Mouse (Mus musculus): ENCODE data around the gene Hist1h2bj. TPM values are rescaled to one million over a fixed set of nuclear protein-coding genes. Genes with fewer than 3 reads are reported as not detected.
"Not testable (repeated sequence)": the region's sequence is repeated elsewhere in the genome, so short reads cannot be mapped to it uniquely, and the experiment has no call there.

The Hist1h2bj gene
- polyA plus RNA-seq, 1 experiment from 2014 or later, result 1.8 TPM

DNA sequence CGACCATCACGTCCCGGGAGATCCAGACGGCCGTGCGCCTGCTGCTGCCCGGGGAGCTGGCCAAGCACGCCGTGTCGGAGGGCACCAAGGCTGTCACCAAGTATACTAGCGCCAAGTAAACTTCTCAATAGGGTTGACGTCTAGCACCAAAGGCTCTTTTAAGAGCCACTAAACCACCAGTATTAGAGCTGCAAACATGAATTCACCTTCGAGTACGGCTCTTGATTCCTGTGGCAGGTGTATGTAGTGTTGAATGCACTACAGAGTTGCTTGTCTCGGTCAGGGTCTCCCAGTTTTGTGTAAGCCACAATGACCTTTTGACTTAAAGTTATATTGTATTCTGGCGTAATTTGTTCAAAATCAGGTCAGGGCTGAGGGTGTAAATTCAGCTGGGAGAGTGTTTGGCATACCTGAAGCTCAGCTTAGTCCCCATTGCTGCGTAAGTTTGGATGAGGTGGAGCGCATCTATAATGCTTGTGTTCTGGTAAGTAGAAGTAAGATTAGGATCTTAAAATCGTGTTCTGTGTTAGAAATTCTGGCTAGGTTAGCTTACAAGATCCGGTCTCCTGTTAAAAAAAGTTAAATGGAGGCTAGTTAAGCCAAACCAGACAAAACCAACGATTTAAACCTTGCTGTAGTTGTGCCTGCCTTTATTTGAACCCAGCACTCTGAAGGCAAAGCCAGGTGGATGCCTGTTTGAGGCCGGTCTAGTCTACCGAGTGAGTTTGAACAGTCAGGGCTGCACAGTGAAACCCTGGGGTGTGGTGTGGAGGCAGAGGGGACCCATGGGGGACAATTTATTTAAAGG lies 6.7 kb upstream of the Hist1h2bj start:
- ATAC-seq (ENCODE audit: low FRiP score), result peak; percentile 25; the same call in 1 of the 2 replicates
- Histone ChIP-seq H3K4me3 (peak overlapping the region; percentile 42), H3K27me3 (no peaks in the 10 kb centered on the region), H3K9ac (peak overlapping the region; percentile 62; the same call in 1 of the 2 replicates), H3K36me3 (no peaks in the 10 kb centered on the region), H3K4me1 (replicated peaks) (peaks cover 25% of the 10 kb centered on the region), H3K27ac (peak overlapping the region; percentile 77; the same call in 1 of the 2 replicates), H3K4me2 (peak overlapping the region; percentile 70), H3K9me3 (no peaks in the 10 kb centered on the region)
- WGBS, result 3% methylated on average over 23 of the region's 23 CpGs

GRCm38 (mm10) chr13:22036986-22037385 lies 6.0 kb upstream of the Hist1h2bj start:
- H3K9ac ChIP-seq, result peak overlapping the region; percentile 62; the same call in 1 of the 2 replicates
- H3K4me1 ChIP-seq (replicated peaks), result peaks cover 29% of the 10 kb centered on the region
- peak overlapping the region; percentile 70 for H3K4me2 ChIP-seq
- H3K27me3 ChIP-seq, result no peaks in the 10 kb centered on the region
- H3K27ac ChIP-seq, result no peak overlapping the region; the same call in 1 of the 2 replicates
- no peaks in the 10 kb centered on the region for H3K36me3 ChIP-seq
- 59% methylated on average over 3 of the region's 3 CpGs for WGBS
- ATAC-seq (ENCODE audit: low FRiP score), result no peak
- no peaks in the 10 kb centered on the region for H3K9me3 ChIP-seq
- peak overlapping the region; percentile 42; the same call in 1 of the 2 replicates for H3K4me3 ChIP-seq

GRCm38 (mm10) chr13:22037415-22037814 lies 5.6 kb upstream of the Hist1h2bj start:
- Histone ChIP-seq H3K27me3 (no peaks in the 10 kb centered on the region), H3K36me3 (no peaks in the 10 kb centered on the region), H3K9me3 (no peaks in the 10 kb centered on the region), H3K4me3 (no peak overlapping the region), H3K9ac (no peak overlapping the region), H3K27ac (no peak overlapping the region), H3K4me2 (no peak overlapping the region), H3K4me1 (replicated peaks) (peaks cover 33% of the 10 kb centered on the region)
- 87% methylated on average over 2 of the region's 2 CpGs for WGBS
- no peak for ATAC-seq (ENCODE audit: low FRiP score)

- ATAC-seq (ENCODE audit: low FRiP score), result no peak
- WGBS, result 74% methylated on average over 5 of the region's 5 CpGs
- no peak overlapping the region for H3K9ac ChIP-seq
- no peak overlapping the region for H3K27ac ChIP-seq
- peaks cover 36% of the 10 kb centered on the region for H3K4me1 ChIP-seq (replicated peaks)
- no peak overlapping the region for H3K4me2 ChIP-seq
- no peaks in the 10 kb centered on the region for H3K9me3 ChIP-seq
- H3K27me3 ChIP-seq, result no peaks in the 10 kb centered on the region
- H3K36me3 ChIP-seq, result no peaks in the 10 kb centered on the region
- no peak overlapping the region for H3K4me3 ChIP-seq
Observed at GRCm38 (mm10) chr13:22039364-22039763, 3.6 kb upstream of the Hist1h2bj start.

DNA sequence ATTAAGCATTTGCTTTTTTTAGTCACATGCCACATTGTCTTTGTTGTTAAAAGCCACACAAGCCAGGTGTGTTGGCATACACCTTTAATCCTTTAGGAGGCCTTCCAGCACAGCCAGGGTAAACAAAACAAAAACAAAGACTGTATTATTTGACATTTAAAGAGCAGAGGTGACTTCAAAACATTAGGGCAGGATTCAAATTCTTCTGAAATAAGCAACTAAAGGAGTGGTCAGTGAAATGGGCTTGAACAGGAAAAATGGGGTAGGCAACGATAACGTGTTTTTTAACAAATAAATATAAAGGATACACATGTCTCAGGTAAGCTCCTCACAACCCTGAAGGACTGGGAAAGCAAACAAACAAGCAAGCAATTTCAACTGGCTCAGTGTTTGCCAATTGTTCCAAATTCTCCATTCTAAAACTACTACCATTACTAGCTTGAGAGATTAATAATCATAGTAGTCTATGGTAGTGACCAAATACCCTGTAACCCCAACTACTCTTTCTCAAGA lies 3.0 kb upstream of the Hist1h2bj start:
- H3K9ac ChIP-seq, result peak overlapping the region; percentile 60; the same call in 1 of the 2 replicates
- no peaks in the 10 kb centered on the region for H3K9me3 ChIP-seq
- no peaks in the 10 kb centered on the region for H3K36me3 ChIP-seq
- H3K27ac ChIP-seq, result peak overlapping the region; percentile 85
- H3K4me3 ChIP-seq, result peak overlapping the region; percentile 37
- H3K27me3 ChIP-seq, result no peaks in the 10 kb centered on the region
- H3K4me2 ChIP-seq, result peak overlapping the region; percentile 65
- 9% methylated on average over 2 of the region's 2 CpGs for WGBS
- peaks cover 30% of the 10 kb centered on the region for H3K4me1 ChIP-seq (replicated peaks)
- ATAC-seq (ENCODE audit: low FRiP score), result no peak

DNA sequence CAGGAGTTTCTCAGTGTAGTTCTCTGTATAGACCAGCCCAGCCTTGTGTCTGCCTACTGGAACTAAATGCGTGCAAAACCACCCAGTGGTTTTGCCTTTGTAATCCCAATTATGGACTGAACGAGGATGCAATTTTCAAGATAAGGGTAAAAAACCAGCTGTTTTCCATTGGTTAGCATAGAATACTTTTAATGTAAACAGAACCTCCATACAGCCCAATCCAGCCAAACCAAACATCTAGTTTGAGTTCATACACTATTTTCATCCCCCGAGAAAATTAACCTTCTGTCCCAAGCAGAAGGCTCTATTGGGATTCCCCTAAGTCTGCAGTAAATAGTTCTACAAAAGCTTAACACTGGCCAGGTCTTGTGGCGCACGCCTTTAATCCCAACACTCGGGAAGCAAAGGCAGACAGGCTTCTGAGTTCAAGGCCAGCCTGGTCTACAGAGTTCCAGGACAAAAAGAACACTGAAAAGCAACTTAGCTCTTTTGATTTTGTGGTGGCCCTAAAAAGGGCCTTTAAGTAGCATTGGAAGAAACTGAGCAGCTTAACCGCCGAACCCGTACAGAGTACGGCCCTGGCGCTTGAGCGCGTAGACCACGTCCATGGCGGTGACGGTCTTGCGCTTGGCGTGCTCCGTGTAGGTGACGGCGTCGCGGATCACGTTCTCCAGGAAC lies 2.4 kb upstream of the Hist1h2bj start:
- Histone ChIP-seq H3K27ac (peak overlapping the region; percentile 85), H3K36me3 (no peaks in the 10 kb centered on the region), H3K4me3 (peak overlapping the region; percentile 37), H3K4me2 (peak overlapping the region; percentile 65), H3K9me3 (no peaks in the 10 kb centered on the region), H3K4me1 (replicated peaks) (peaks cover 29% of the 10 kb centered on the region), H3K27me3 (no peaks in the 10 kb centered on the region), H3K9ac (peak overlapping the region; percentile 60)
- 0 out of 2 replicates have a peak, but pooled peaks have one; percentile 23 for ATAC-seq (ENCODE audit: low FRiP score)
- under 1% methylated on average over 24 of the region's 24 CpGs for WGBS

GRCm38 (mm10) chr13:22041142-22041536 lies 1.9 kb upstream of the Hist1h2bj start, which contains the start of gene Hist1h4i:
Gene Hist1h4i (minus strand): TSS chr13:22041362.
- ATAC-seq (ENCODE audit: low FRiP score), result peak; percentile 43
- Histone ChIP-seq H3K4me1 (replicated peaks) (peaks cover 28% of the 10 kb centered on the region), H3K4me2 (peak within 1 kb of the TSS; percentile 65), H3K4me3 (peak within 1 kb of the TSS; percentile 40), H3K27ac (peak within 1 kb of the TSS; percentile 85), H3K9ac (peak within 1 kb of the TSS; percentile 64)
- not testable (repeated sequence) for H3K27me3 ChIP-seq, H3K36me3 ChIP-seq, H3K9me3 ChIP-seq
- WGBS, result 0% methylated on average over 24 of the region's 27 CpGs

- peaks cover 22% of the 10 kb centered on the region for H3K4me1 ChIP-seq (replicated peaks)
- peak overlapping the region; percentile 64 for H3K9ac ChIP-seq
- no peaks in the 10 kb centered on the region for H3K9me3 ChIP-seq
- ATAC-seq (ENCODE audit: low FRiP score), result no peak
- 2% methylated on average over 13 of the region's 13 CpGs for WGBS
- H3K4me3 ChIP-seq, result peak overlapping the region; percentile 40
- no peaks in the 10 kb centered on the region for H3K36me3 ChIP-seq
- H3K27ac ChIP-seq, result peak overlapping the region; percentile 84
- H3K27me3 ChIP-seq, result no peaks in the 10 kb centered on the region
- H3K4me2 ChIP-seq, result peak overlapping the region; percentile 65
Observed at GRCm38 (mm10) chr13:22041651-22042567, 1.1 kb upstream of the Hist1h2bj start.

GRCm38 (mm10) chr13:22043503-22044431 lies 753 bp downstream of the Hist1h2bj start:
- H3K4me1 ChIP-seq (replicated peaks), result peaks cover 22% of the 10 kb centered on the region
- H3K9ac ChIP-seq, result peak overlapping the region; percentile 67
- no peaks in the 10 kb centered on the region for H3K27me3 ChIP-seq
- whole genome bisulfite sequencing, result 1% methylated on average over 14 of the region's 14 CpGs
- ATAC-seq (ENCODE audit: low FRiP score), result peak; percentile 46
- H3K36me3 ChIP-seq, result no peaks in the 10 kb centered on the region
- peak overlapping the region; percentile 69 for H3K4me2 ChIP-seq
- peak overlapping the region; percentile 40 for H3K4me3 ChIP-seq
- H3K9me3 ChIP-seq, result no peaks in the 10 kb centered on the region
- peak overlapping the region; percentile 88 for H3K27ac ChIP-seq

GRCm38 (mm10) chr13:22044432-22045155 lies 1.6 kb downstream of the Hist1h2bj start:
- WGBS, result 89% methylated on average over 6 of the region's 6 CpGs
- Histone ChIP-seq H3K4me2 (no peak overlapping the region), H3K4me3 (no peak overlapping the region), H3K27me3 (no peaks in the 10 kb centered on the region), H3K36me3 (no peaks in the 10 kb centered on the region), H3K4me1 (replicated peaks) (peaks cover 22% of the 10 kb centered on the region), H3K9ac (no peak overlapping the region), H3K27ac (no peak overlapping the region), H3K9me3 (no peaks in the 10 kb centered on the region)
- ATAC-seq (ENCODE audit: low FRiP score), result no peak
